Mouse (Mus musculus) heart, embryonic 11.5 days (tissue): ENCODE results near the gene Antxr2. TPM values are rescaled to one million over a fixed set of nuclear protein-coding genes. Genes with fewer than 3 reads are reported as not detected.
A peak's percentile ranks its signal among the peaks of the same experiment; 100 is the strongest.

Experiments used
- ATAC-seq: fragments of 200-750 bp; cut with Nextera tagmentation; replicated peaks from 2 replicates; pipeline ENCODE4 v1.8.0; 2017; ENCODE audit warnings: moderate library complexity; ENCODE audit not compliant: insufficient number of reproducible peaks, low FRiP score, low TSS enrichment
- H3K27ac ChIP-seq: fragments of 300-500 bp; sonication (generic); 2 replicates; pipeline ENCODE4 v1.5.1; 2014; ENCODE audit warnings: mild to moderate bottlenecking, low read depth, low read length
- H3K27me3 ChIP-seq: fragments of 300-500 bp; sonication (generic); 2 replicates; pipeline ENCODE4 v1.6.1; 2014; ENCODE audit warnings: mild to moderate bottlenecking, low read length, mixed read lengths; ENCODE audit not compliant: control insufficient read depth, insufficient read depth
- H3K36me3 ChIP-seq: fragments of 300-500 bp; sonication (generic); 2 replicates; pipeline ENCODE4 v1.6.1; 2014; ENCODE audit warnings: mild to moderate bottlenecking, low read length, moderate library complexity, mixed read lengths; ENCODE audit not compliant: control insufficient read depth, insufficient read depth
- H3K4me1 ChIP-seq: fragments of 300-500 bp; sonication (generic); 2 replicates; pipeline ENCODE4 v1.6.1; 2014; ENCODE audit warnings: low read length; ENCODE audit not compliant: control insufficient read depth, insufficient read depth
- H3K4me2 ChIP-seq: fragments of 300-500 bp; sonication (generic); 2 replicates; pipeline ENCODE4 v1.6.1; 2014; ENCODE audit warnings: mild to moderate bottlenecking, moderate library complexity
- H3K4me3 ChIP-seq: fragments of 300-500 bp; sonication (generic); 2 replicates; pipeline ENCODE4 v1.5.1; 2014; ENCODE audit warnings: low read depth, low read length
- H3K9ac ChIP-seq: fragments of 300-500 bp; sonication (generic); 2 replicates; pipeline ENCODE4 v1.6.1; 2014; ENCODE audit warnings: mild to moderate bottlenecking, low read depth, low read length, moderate library complexity
- H3K9me3 ChIP-seq: fragments of 300-500 bp; sonication (generic); replicated peaks from 2 replicates; pipeline ENCODE4 v1.6.1; 2016; ENCODE audit warnings: low read length; ENCODE audit not compliant: control insufficient read depth
- WGBS: fragments of 180-500 bp; shearing (Covaris S2); extraction: QIAGEN DNeasy Blood & Tissue Kit; methylation state at CpG from one replicate; pipeline ENCODE4 v1.1.7; 2014; ENCODE audit not compliant: insufficient replicate concordance; 5-methylcytosine and 5-hydroxymethylcytosine counted together
- polyA plus RNA-seq: library from polyadenylated mRNA; unstranded; fragments of >200 nt; fragmentation: Nextera tagmentation; extraction: Ambion mirVana; gene quantifications from 2 replicates; pipeline ENCODE4 v1.2.1, GENCODE M21; 2014

The Antxr2 gene
- polyA plus RNA-seq, 1 experiment from 2014 or later: 44.6 TPM

DNA sequence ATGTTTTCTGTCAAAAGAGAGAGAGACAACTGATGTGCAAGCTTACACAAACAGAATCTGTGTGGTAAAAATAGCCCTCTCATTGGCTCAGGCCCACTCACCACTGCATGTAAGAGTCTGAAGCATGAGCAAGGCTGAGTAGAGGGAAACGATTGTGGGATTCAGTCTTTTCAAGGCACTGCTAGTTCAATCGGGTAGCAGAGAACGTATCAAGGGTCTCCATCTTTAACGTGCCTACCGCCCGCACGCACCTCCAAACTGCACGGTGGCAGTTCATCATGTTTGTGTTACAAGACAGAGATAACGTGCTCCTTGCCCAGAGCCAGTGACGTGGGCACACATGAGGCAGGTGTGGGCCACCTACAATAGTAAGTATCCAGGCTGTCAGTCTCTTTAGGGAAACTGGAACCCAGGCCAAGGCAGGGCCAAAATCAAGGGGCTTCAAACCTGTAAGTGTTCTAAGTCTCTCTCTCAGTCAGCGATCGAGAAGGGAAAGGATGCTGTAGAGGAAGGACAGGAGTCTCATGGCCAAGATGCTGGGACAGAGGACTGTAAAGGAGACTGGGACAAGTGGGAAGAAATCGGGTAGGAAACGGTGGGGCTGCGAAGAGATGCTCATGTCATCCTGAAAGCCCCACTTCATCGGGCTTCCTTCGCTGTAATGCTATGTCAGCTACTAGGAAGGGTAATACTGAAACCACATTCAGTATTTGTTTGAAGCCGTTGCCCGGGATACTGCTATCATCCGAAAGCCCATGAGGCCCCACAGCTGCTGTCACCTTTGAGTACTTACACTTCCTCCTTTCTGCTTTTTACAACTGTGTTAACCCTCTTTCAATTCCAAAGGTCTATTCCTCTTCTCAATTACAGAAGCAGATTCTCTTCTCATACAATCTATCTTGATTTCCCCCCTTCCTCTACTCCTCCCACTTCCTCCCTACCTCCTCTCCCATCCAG lies 14.3 kb downstream of the Antxr2 start:
- no peaks in the 10 kb centered on the region for H3K9me3 ChIP-seq
- H3K9ac ChIP-seq: no peak overlapping the region
- peaks cover 4% of the 10 kb centered on the region for H3K36me3 ChIP-seq
- H3K4me3 ChIP-seq: no peak overlapping the region
- peaks cover 9% of the 10 kb centered on the region for H3K4me1 ChIP-seq
- no peaks in the 10 kb centered on the region for H3K27me3 ChIP-seq
- 72% methylated on average over 20 of the region's 20 CpGs for WGBS
- peak overlapping the region; percentile 23; the same call in 1 of the 2 replicates for H3K4me2 ChIP-seq
- no peak for ATAC-seq
- 0 out of 2 replicates have a peak overlapping the region, but pooled peaks have one; percentile 6 for H3K27ac ChIP-seq

DNA sequence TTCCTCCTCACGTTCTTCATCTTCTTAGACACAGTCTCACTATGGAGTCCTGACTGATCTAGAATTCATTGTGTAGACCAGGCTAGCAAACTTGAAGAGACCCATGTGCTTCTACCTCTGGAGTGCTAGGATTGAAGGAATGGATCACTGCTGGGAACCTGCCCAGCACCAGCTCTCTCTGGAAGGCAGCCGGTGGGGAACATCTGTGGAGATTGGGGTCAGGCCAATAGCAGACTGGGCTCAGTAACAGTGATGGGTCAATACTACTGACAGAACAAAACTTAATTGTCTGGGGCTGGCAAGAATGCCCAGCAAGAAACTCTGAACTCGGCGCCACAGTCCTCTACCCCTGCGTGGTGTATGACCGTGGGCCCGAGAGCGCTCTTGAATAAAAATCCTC lies 25.1 kb downstream of the Antxr2 start:
- no peak overlapping the region for H3K4me3 ChIP-seq
- H3K27ac ChIP-seq: no peak overlapping the region
- ATAC-seq: no peak
- WGBS: 98% methylated on average over 8 of the region's 8 CpGs
- H3K36me3 ChIP-seq: peaks cover 2% of the 10 kb centered on the region; the same call in 1 of the 2 replicates
- no peaks in the 10 kb centered on the region for H3K27me3 ChIP-seq
- no peak overlapping the region for H3K4me2 ChIP-seq
- no peaks in the 10 kb centered on the region for H3K9me3 ChIP-seq
- H3K4me1 ChIP-seq: no peaks in the 10 kb centered on the region
- H3K9ac ChIP-seq: no peak overlapping the region

DNA sequence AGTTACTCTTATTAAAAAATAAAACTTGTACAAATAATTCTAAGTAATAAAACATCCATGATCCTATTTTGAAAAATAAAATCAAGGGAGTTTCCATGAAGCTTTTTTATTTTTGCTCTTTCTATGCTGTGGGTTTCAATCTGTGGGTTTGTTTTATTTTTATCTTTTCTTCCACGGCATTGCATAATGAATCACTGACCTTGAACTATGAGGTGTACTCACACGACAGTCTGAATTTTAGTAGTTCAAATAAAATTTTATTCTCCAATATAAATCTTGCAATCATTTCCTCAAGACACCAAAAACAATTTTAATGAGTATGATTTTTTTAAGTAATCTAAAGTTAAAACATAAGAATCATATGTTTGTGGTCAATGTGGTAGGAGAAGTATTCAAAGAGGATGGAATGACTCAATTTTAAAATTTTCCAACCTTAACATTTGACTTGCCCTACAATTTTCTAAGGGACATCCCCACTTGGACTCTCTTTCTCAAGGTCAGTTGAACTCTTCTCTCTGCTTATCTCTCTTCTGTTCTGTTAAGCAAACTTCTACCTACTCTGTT lies 31.5 kb downstream of the Antxr2 start:
- H3K4me1 ChIP-seq: no peaks in the 10 kb centered on the region
- H3K27me3 ChIP-seq: no peaks in the 10 kb centered on the region
- no peak overlapping the region for H3K27ac ChIP-seq
- no peaks in the 10 kb centered on the region; the same call in 1 of the 2 replicates for H3K36me3 ChIP-seq
- ATAC-seq: no peak
- H3K9me3 ChIP-seq: no peaks in the 10 kb centered on the region
- H3K4me3 ChIP-seq: no peak overlapping the region
- 84% methylated on average over 2 of the region's 2 CpGs for WGBS
- no peak overlapping the region for H3K9ac ChIP-seq
- no peak overlapping the region for H3K4me2 ChIP-seq

DNA sequence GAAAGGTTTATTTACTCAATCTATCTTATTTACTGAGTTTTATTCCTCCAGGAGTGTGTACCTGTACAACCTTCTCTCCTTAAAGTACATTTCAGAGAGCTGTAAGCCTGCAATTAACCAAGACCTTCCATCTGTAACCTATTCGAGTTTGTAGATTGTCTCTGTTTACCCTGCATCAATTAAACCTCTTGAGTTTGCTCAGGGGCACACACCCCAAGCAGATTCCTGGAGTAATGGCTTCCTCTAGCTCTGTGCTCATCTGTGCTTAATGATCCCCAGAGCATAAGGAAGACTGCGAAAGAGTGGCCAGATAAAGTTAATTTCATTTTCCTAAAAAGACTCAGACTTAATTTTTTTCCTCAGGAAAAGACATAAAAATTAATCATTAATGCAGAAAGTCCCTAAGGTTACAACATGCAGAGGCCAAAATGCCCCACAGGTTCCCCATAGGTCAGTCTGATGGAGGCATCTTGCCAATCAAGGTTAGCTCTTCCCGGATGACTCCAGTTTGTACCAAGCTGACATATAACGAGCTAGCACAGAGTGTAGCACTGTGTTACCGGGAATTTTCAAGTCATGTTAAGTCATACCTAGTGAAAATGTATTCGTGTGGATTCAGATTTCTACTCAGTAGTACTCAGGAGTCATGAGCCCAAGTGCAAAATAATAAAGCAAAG lies 34.2 kb downstream of the Antxr2 start:
- H3K36me3 ChIP-seq: no peaks in the 10 kb centered on the region; the same call in 1 of the 2 replicates
- H3K4me1 ChIP-seq: no peaks in the 10 kb centered on the region
- no peaks in the 10 kb centered on the region for H3K9me3 ChIP-seq
- H3K4me3 ChIP-seq: no peak overlapping the region
- H3K9ac ChIP-seq: no peak overlapping the region
- H3K27me3 ChIP-seq: no peaks in the 10 kb centered on the region
- 77% methylated on average over 6 of the region's 6 CpGs for WGBS
- no peak overlapping the region for H3K4me2 ChIP-seq
- no peak overlapping the region for H3K27ac ChIP-seq
- no peak for ATAC-seq

DNA sequence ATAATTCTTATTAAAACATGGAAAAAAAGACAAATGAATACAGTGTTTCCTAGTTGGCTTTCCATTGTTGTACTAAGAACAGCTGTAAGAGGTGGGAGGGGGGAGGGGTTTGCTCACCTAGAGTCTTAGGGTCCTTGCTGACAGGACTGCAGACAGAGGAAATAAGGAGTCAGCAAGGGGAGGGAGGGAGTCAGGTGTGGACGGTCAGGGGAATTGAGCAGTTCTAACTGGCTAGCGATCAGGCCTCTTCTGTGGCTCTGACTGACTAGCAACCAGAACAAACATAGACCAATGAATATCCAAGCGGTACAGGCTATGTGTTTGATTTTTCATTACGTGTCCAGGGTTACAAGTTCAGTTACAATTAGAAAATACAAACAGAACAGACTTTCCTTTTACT lies 35.0 kb downstream of the Antxr2 start:
- 76% methylated on average over 4 of the region's 4 CpGs for WGBS
- no peak overlapping the region for H3K27ac ChIP-seq
- ATAC-seq: no peak
- no peak overlapping the region for H3K4me2 ChIP-seq
- H3K9me3 ChIP-seq: no peaks in the 10 kb centered on the region
- no peaks in the 10 kb centered on the region for H3K27me3 ChIP-seq
- no peak overlapping the region for H3K4me3 ChIP-seq
- no peaks in the 10 kb centered on the region for H3K4me1 ChIP-seq
- no peaks in the 10 kb centered on the region; the same call in 1 of the 2 replicates for H3K36me3 ChIP-seq
- no peak overlapping the region for H3K9ac ChIP-seq

DNA sequence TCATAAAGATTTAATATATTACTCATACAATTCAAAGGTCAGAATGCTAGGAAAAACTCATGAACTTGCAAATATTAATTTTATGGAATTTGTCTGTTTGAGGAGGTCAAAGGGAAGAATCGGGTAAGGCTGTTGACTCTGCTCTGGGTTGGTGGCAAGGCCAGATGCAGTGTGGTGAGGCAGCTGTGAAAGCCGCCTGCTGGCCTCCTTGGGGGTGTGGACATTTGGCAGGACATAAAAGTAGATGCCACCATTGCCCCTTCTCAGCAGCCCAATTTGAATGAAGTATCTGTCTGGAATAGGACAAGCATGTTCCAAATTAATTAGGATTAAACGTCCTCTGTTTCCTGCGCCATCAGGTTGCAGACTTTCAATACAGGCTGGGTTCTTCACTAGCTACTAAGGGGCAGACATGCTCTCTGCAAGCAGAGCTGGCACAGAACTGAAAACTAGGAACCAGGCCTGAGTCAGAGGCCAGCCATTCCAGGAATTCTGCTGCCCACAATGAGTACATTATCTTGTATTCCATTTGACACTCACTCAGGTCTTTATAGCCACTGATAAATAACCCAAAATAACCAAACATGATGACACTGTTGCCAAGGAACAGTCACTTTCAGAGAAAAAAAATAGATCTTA lies 44.1 kb downstream of the Antxr2 start:
- no peak overlapping the region for H3K4me2 ChIP-seq
- no peaks in the 10 kb centered on the region; the same call in 1 of the 2 replicates for H3K36me3 ChIP-seq
- no peak overlapping the region for H3K9ac ChIP-seq
- no peaks in the 10 kb centered on the region for H3K9me3 ChIP-seq
- H3K27me3 ChIP-seq: no peaks in the 10 kb centered on the region
- peaks cover 7% of the 10 kb centered on the region; the same call in 1 of the 2 replicates for H3K4me1 ChIP-seq
- ATAC-seq: peak; percentile 52; the same call in 1 of the 2 replicates
- no peak overlapping the region for H3K4me3 ChIP-seq
- 79% methylated on average over 4 of the region's 4 CpGs for WGBS
- H3K27ac ChIP-seq: peak overlapping the region; percentile 80

DNA sequence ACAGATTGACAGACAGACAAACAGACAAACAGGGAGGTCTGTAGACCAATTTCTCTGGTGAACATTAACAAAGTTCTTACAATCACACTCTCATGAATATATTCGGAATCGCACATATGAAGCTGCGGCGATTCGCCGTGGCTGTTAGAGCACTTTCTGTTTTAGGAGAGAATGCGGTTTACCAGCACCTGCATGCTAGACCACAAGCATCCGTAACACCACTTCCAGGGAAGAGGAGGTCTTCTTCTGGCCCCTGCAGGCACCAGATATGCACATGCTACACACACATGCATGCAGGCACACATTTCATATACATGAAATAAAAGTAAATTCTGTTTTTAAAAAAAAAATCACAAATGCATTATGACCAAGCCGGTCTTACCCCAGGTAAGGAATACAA lies 47.5 kb downstream of the Antxr2 start:
- Histone ChIP-seq H3K27ac (no peak overlapping the region), H3K9me3 (no peaks in the 10 kb centered on the region), H3K4me2 (no peak overlapping the region), H3K9ac (no peak overlapping the region), H3K27me3 (no peaks in the 10 kb centered on the region), H3K4me1 (peaks cover 16% of the 10 kb centered on the region), H3K4me3 (no peak overlapping the region), H3K36me3 (no peaks in the 10 kb centered on the region; the same call in 1 of the 2 replicates)
- no peak for ATAC-seq
- WGBS: 89% methylated on average over 9 of the region's 9 CpGs

DNA sequence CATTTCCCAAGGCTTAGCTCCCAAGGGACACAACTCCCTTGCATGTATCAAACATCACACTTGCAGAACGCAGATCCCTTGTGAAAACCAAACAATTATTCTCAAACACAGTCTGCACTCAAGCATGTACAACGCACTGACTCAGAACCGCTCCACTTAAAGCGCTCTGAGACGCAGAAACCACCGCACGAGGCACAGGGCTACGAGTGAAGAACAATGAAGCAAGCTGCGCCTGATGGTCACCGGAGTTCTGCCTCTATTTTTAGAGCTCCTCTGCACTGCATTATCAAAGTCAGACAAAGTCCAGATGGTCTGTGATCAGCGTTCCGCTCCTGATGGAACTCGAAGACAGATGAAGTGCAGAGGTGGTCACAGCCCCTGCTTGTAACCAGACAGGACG lies 50.4 kb downstream of the Antxr2 start:
- no peaks in the 10 kb centered on the region; the same call in 1 of the 2 replicates for H3K36me3 ChIP-seq
- peak; percentile 84 for ATAC-seq
- peak overlapping the region; percentile 18; the same call in 1 of the 2 replicates for H3K4me3 ChIP-seq
- H3K9ac ChIP-seq: peak overlapping the region; percentile 59; the same call in 1 of the 2 replicates
- peak overlapping the region; percentile 88 for H3K27ac ChIP-seq
- peak overlapping the region; percentile 48 for H3K4me2 ChIP-seq
- H3K4me1 ChIP-seq: peaks cover 13% of the 10 kb centered on the region
- no peaks in the 10 kb centered on the region for H3K27me3 ChIP-seq
- no peaks in the 10 kb centered on the region for H3K9me3 ChIP-seq
- 15% methylated on average over 14 of the region's 14 CpGs for WGBS
